Mouse (Mus musculus) liver, adult 2 months (tissue): ENCODE results near the gene Heatr5a. TPM values are rescaled to one million over a fixed set of nuclear protein-coding genes. Genes with fewer than 3 reads are reported as not detected.

ENCODE experiments used
- DNase-seq: peaks from one replicate; pipeline ENCODE4 v3.0.0-alpha.2; 2011; ENCODE audit warnings: low read depth, low spot score; ENCODE audit errors: extremely low read depth
- H3K27ac ChIP-seq: fragments of 200-500 bp; replicated peaks from 2 replicates; pipeline ENCODE4 v1.5.1; 2012; ENCODE audit warnings: low read depth, mild to moderate bottlenecking, control low read depth, inconsistent platforms, low read length; ENCODE audit not compliant: insufficient read depth
- H3K27me3 ChIP-seq: fragments of 200-500 bp; 2 replicates; pipeline ENCODE4 v1.6.1; 2012; ENCODE audit warnings: mild to moderate bottlenecking, moderate library complexity, low read length, inconsistent platforms; ENCODE audit not compliant: control insufficient read depth, insufficient read depth
- H3K36me3 ChIP-seq: fragments of 200-500 bp; 2 replicates; pipeline ENCODE4 v1.6.1; 2012; ENCODE audit warnings: low read length, inconsistent platforms; ENCODE audit not compliant: control insufficient read depth, insufficient read depth
- H3K4me1 ChIP-seq: fragments of 200-500 bp; 2 replicates; pipeline ENCODE4 v1.6.1; 2011; ENCODE audit warnings: low read length; ENCODE audit not compliant: control insufficient read depth, insufficient read depth
- H3K4me3 ChIP-seq: fragments of 200-500 bp; 2 replicates; pipeline ENCODE4 v1.5.1; 2011; ENCODE audit warnings: low read depth, mild to moderate bottlenecking, control low read depth, low read length, moderate library complexity; ENCODE audit not compliant: insufficient read depth
- H3K79me2 ChIP-seq: fragments of 200-500 bp; 2 replicates; pipeline ENCODE4 v1.6.1; 2012; ENCODE audit warnings: inconsistent platforms, mild to moderate bottlenecking, low read length, moderate library complexity; ENCODE audit not compliant: control insufficient read depth, insufficient read depth
- H3K9ac ChIP-seq: fragments of 200-500 bp; 2 replicates; pipeline ENCODE4 v1.6.1; 2012; ENCODE audit warnings: low read depth, mild to moderate bottlenecking, control low read depth, inconsistent platforms, low read length
- CTCF ChIP-seq: fragments of 200-500 bp; IDR thresholded peaks from 2 replicates; pipeline ENCODE4 v1.5.1; 2011; ENCODE audit warnings: low read depth, low read length, control low read depth
- POLR2A ChIP-seq: fragments of 200-500 bp; IDR thresholded peaks from 2 replicates; pipeline ENCODE4 v1.6.1; 2011; ENCODE audit warnings: low read length, control low read depth; ENCODE audit not compliant: insufficient read depth; ENCODE audit errors: extremely low read depth
- WGBS: fragments of 180-500 bp; shearing (Covaris S2); methylation state at CpG from one replicate; pipeline ENCODE4 v1.1.7; 2018; 5-methylcytosine and 5-hydroxymethylcytosine counted together
- polyA plus RNA-seq: library from polyadenylated mRNA; depleted of rRNA; stranded (reverse); fragments of >200 nt; gene quantifications from 2 replicates; pipeline ENCODE4 v1.2.3, GENCODE M21; 2012
- total RNA-seq: library from RNA; depleted of rRNA; stranded (reverse); fragments of >200 nt; gene quantifications from 2 replicates; pipeline ENCODE4 v1.2.3, GENCODE M21; 2014

The Heatr5a gene
- total and polyA plus RNA-seq, 2 experiments = 8.1 to 9.1 TPM

GRCm38 (mm10) chr12:51947498-51947945 lies 23.6 kb downstream of the Heatr5a start:
- no peaks in the 10 kb centered on the region for H3K27me3 ChIP-seq
- H3K79me2 ChIP-seq = no peaks in the 10 kb centered on the region
- TF ChIP-seq POLR2A (no peak), CTCF (peak; percentile 15; the same call in 1 of the 2 replicates)
- peaks cover 55% of the 10 kb centered on the region for H3K36me3 ChIP-seq
- no peak overlapping the region for H3K9ac ChIP-seq
- H3K27ac ChIP-seq = no peak overlapping the region
- no peak overlapping the region for H3K4me3 ChIP-seq
- no peaks in the 10 kb centered on the region for H3K4me1 ChIP-seq
- no peak for DNase-seq
- 90% methylated on average over 10 of the region's 10 CpGs for WGBS

- Histone ChIP-seq H3K27me3 (no peaks in the 10 kb centered on the region), H3K79me2 (no peaks in the 10 kb centered on the region), H3K4me1 (no peaks in the 10 kb centered on the region), H3K4me3 (no peak overlapping the region), H3K9ac (no peak overlapping the region), H3K27ac (no peak overlapping the region), H3K36me3 (peaks cover 35% of the 10 kb centered on the region)
- no peak for TF ChIP-seq CTCF
- WGBS = 97% methylated on average over 9 of the region's 9 CpGs
- no peak for DNase-seq
Measured at GRCm38 (mm10) chr12:51945331-51945730, 25.8 kb downstream of the Heatr5a start.

GRCm38 (mm10) chr12:51939848-51940247 lies 31.3 kb downstream of the Heatr5a start:
- Histone ChIP-seq H3K4me3 (no peak overlapping the region), H3K9ac (no peak overlapping the region)

GRCm38 (mm10) chr12:51937938-51938337 lies 33.2 kb downstream of the Heatr5a start:
- TF ChIP-seq POLR2A (no peak), CTCF (no peak)
- H3K27me3 ChIP-seq = no peaks in the 10 kb centered on the region
- H3K79me2 ChIP-seq = no peaks in the 10 kb centered on the region
- H3K9ac ChIP-seq = no peak overlapping the region
- H3K36me3 ChIP-seq = peaks cover 20% of the 10 kb centered on the region
- H3K4me1 ChIP-seq = no peaks in the 10 kb centered on the region
- WGBS = 77% methylated on average over 6 of the region's 6 CpGs
- H3K4me3 ChIP-seq = no peak overlapping the region
- no peak overlapping the region for H3K27ac ChIP-seq
- peak; percentile 37 for DNase-seq

More at GRCm38 (mm10) chr12:51939848-51940247, 31.3 kb downstream of the Heatr5a start:
- no peak overlapping the region for H3K27ac ChIP-seq
- TF ChIP-seq POLR2A = no peak
- TF ChIP-seq CTCF = no peak
- H3K36me3 ChIP-seq = peaks cover 20% of the 10 kb centered on the region
- H3K27me3 ChIP-seq = no peaks in the 10 kb centered on the region
- DNase-seq = no peak
- WGBS = 92% methylated on average over 4 of the region's 4 CpGs
- no peaks in the 10 kb centered on the region for H3K79me2 ChIP-seq
- no peaks in the 10 kb centered on the region for H3K4me1 ChIP-seq

GRCm38 (mm10) chr12:51929630-51930029 lies 41.5 kb downstream of the Heatr5a start:
- WGBS = 94% methylated on average over 2 of the region's 2 CpGs
- Histone ChIP-seq H3K79me2 (no peaks in the 10 kb centered on the region), H3K27ac (no peak overlapping the region), H3K9ac (no peak overlapping the region), H3K36me3 (peaks cover 13% of the 10 kb centered on the region), H3K4me1 (no peaks in the 10 kb centered on the region), H3K4me3 (no peak overlapping the region), H3K27me3 (no peaks in the 10 kb centered on the region)
- no peak for DNase-seq
- no peak for TF ChIP-seq CTCF
- TF ChIP-seq POLR2A = no peak

GRCm38 (mm10) chr12:51917191-51917590 lies 53.9 kb downstream of the Heatr5a start:
- Histone ChIP-seq H3K4me3 (no peak overlapping the region), H3K4me1 (no peaks in the 10 kb centered on the region), H3K36me3 (peaks cover 31% of the 10 kb centered on the region), H3K9ac (no peak overlapping the region), H3K27me3 (no peaks in the 10 kb centered on the region), H3K79me2 (no peaks in the 10 kb centered on the region), H3K27ac (no peak overlapping the region)
- 71% methylated on average over 2 of the region's 2 CpGs for WGBS
- no peak for DNase-seq
- TF ChIP-seq CTCF (no peak), POLR2A (no peak)
